Mouse (Mus musculus) WW6 (cell line): ENCODE measurements at regions not wholly inside any gene's neighbourhood (a gene's known extent, or its start where the extent isn't known, plus 50 kb on each side); places are given as distances from the start of the nearest gene placed in this dataset.

Source experiments
- DNase-seq: peaks from one replicate; pipeline ENCODE4 v3.0.0-alpha.2; 2013; ENCODE audit warnings: low read depth, low spot score

GRCm38 (mm10) chr6:106876690-106877089 is 76.8 kb upstream of the Crbn start:
- no peak for DNase-seq

GRCm38 (mm10) chr6:106891879-106892638 is 92.2 kb upstream of the Crbn start:
- no peak for DNase-seq

DNA sequence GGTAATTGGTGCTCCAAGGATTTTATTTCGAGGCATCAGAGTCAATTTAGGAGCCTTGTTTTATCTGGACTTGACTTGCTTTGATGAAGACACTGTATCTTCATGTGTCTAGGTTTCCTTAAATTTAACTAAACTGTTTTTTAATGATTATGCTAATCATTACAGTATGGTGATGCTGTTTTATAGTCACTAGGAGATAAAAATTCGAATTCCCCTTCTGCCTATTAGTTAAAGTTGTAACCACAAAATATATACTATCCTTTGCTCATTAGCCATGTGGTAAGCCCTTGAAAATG is 92.7 kb upstream of the Crbn start:
- no peak for DNase-seq

DNA sequence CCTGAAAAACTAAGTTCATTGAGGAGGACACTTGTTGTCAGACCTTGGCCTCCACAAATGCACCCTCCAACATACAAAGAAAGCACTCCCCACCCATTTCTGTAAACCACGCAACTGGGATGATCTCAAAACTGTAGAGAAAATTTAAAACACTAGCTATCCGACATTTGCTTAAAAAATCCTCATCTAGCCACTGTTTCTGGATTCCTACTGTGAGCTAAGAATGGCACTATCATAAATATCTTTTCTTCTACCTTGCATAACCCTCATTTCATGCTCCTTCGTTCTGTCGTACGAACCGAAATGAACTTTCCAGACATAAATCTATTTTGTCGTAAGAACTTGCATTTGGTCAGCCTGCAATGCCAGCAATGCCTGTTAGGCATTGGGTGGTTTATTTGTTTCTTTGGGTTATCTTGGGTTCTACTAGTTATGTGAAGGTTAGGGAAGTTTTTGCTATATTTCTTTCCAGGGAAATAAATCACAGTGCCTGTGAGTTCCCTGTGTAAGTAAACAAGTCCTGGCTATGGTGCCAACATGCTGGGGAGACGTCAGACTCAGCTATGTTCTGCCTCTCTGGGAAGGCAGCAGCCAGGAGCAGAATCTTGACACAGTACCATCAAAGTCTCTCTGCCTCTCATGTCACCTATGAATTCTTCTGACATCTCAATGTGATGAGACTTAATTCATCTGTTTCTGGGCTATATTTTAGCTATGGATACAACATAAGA is 104.2 kb upstream of the Crbn start:
- no peak for DNase-seq

GRCm38 (mm10) chr6:106915121-106915520 is 115.2 kb upstream of the Crbn start:
- DNase-seq, result no peak

DNA sequence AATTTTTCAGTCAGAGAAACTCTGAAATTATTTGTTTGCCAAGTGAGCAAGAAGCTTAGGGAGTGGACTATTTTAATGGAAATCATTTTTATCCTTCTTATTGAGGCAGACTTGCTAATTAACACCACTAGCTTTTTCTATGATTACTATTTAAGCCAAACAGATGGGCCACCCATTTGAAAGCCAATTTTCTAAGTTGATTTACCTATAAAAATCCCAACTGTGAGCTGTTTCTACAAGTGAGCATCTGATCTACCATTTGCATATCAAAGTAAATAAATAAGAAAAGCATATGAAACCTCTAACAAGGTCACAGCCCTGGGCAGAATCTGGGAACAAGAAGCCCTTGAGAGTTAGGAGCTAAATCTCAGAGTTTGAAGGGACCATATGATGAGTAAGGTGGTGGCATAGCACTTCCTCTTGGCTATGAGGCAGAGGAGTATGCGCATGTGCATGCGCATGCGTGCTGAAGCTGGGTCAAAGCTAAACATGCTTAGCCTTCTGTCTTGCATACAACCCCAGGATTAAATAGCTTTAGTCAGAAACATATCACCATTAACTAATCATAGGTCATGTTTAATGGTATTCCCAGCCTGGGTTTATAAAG is 116.9 kb upstream of the Crbn start:
- no peak for DNase-seq

GRCm38 (mm10) chr6:106920951-106921350 is 121.1 kb upstream of the Crbn start:
- no peak for DNase-seq

GRCm38 (mm10) chr6:106925486-106925885 is 125.6 kb upstream of the Crbn start:
- no peak for DNase-seq

- no peak for DNase-seq
Measured at GRCm38 (mm10) chr6:106933584-106933983, 133.7 kb upstream of the Crbn start.

- no peak for DNase-seq
Measured at GRCm38 (mm10) chr6:106946227-106946927, 146.5 kb upstream of the Crbn start.

GRCm38 (mm10) chr6:106950909-106951308 is 151.0 kb upstream of the Crbn start:
- DNase-seq, result no peak

- DNase-seq, result no peak
Measured at GRCm38 (mm10) chr6:106961320-106961719, 161.4 kb upstream of the Crbn start.

GRCm38 (mm10) chr6:106964337-106964736 is 164.5 kb upstream of the Crbn start:
- DNase-seq, result no peak

GRCm38 (mm10) chr6:106975439-106975838 is 175.6 kb upstream of the Crbn start:
- no peak for DNase-seq

DNA sequence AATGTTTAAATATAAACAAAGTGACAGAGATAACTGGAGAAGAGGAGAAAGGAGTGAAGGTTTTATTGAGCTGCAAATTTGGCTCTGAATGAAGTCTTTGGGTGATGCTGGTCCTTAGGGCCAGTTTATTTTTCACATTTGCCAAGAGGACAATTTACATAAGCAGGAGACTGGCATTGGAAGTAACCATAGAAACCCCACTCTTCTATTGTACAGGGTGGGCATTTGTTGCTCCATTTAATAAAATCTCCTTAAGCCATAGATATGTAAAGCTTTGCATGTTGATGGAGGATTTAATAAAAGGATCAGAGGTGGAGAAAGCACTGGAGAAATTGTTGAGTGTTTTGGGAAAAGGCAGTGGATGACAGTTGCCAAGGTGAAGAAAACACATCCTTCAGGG is 178.8 kb upstream of the Crbn start:
- DNase-seq, result no peak

DNA sequence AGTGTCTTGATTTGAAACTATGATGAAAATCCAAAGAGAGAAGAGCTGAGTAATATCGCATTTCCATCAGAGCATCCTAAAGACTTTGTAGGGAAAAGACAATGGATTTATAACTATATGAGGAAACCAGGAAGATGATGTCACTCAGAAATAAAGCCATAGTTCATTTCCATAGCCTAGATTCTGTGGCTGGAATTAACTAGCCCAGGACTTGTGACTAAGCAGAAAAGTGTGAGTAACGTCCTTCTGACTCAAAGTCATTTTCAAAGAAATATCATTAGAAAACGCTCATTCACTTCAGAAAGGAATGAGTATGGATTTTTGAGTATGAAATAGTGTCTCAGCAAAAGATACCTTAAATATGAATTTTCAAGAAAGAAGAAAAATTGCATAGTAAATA is 179.9 kb upstream of the Crbn start:
- DNase-seq, result no peak

DNA sequence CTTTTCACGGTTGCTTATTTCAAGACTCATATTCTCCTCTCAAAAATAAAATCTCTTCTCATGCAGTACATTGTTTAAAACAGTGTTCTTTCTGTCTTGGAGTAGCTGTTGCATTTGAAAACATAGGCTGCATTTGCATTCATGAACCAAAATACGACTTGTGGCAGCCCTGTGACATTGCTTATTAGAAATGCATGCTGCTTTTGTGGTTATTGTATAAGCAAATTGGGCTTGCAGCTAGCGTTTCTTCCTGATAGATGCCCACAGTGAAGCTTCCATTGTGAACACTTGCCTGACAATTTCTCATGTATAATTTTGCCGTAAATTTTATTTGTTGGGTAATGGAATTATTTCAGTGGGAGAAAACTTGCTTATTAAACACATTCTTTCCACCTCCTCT is 180.3 kb upstream of the Crbn start:
- DNase-seq, result no peak

DNA sequence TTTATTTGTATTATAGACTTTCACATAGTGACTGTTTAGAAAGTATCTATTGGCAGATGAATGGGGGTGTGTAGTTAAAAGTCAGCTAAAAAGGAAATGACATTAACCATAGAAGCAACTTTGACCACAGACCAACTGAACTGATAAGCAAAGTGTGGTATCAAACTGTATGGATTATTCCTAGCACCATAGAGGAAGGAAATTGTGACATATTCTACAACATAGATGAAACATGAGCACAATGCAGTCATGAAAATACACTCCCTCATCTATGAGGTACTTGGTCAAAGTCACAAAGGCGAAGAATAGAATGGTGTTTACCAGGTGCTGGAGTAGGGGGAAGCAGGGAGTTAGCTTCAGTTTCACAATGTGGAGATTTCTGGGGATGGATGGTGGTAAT is 181.4 kb upstream of the Crbn start:
- DNase-seq, result no peak

- DNase-seq, result no peak
Measured at GRCm38 (mm10) chr6:106985132-106985801, 185.4 kb upstream of the Crbn start.

DNA sequence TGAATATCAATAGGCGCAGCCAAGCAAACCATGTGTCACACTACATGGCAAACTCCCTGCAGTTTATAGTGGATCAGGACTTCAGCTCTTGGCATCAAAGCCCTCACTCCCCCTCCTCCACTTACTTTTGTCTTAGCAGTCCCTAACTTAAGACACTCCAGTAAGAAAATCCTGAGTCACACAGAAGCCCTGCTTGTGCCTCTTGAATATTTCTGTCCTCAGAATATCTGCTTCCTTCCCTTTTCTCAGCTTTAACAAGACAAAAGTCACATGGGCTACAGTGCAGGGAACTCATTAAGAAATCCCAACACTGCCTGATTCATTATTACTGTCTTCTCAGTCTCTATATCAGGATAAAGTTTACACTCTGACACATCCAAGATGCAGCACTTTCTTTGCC is 191.7 kb upstream of the Crbn start:
- no peak for DNase-seq

DNA sequence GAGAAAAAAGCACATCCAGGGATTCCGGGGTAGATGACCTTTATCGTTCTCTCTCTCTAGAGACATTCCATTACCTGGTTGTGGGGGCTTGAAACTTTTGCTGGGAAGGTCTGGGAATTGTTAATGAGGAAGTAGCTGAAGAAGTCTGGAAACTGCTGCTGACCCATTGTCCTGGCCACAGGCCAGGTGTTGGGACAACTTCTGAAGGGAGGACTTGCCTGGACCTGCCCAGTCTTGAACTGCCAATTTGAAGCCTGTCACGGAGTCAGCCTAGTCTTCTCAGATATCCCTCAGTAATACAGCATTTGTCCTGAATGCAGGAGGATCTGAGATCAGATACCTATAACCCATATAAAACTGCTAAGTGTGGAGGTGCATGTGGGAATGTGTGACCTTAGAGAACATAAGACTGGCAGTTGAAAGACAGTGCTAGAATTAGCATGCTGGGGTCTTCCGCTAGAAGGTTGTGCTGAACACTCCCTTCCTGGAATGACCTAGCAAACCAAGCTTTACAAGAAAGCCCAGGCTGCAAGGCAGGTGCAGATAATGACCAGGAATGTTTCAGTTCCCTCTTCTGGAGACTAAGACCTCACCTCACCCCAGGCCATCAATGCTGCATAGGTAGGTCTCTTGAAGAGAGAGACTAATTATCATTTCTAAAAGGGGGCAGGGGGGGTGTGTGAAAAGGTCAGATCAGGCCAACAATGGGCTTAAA is 204.7 kb upstream of the Crbn start:
- no peak for DNase-seq
